Mouse (Mus musculus) MN1 (cell line): ENCODE measurements around the gene Spr.
"Not testable (repeated sequence)": the region's sequence is repeated elsewhere in the genome, so short reads cannot be mapped to it uniquely, and the experiment has no call there.

Source experiments
- DNase-seq: peaks from one replicate; pipeline ENCODE4 v3.0.0-alpha.2; 2016; ENCODE audit warnings: low spot score

Gene Spr

GRCm38 (mm10) chr6:85137217-85138035 is at the start of gene Spr:
Gene Spr, minus strand, starts transcription at chr6:85137766.
- peak; percentile 91 for DNase-seq

DNA sequence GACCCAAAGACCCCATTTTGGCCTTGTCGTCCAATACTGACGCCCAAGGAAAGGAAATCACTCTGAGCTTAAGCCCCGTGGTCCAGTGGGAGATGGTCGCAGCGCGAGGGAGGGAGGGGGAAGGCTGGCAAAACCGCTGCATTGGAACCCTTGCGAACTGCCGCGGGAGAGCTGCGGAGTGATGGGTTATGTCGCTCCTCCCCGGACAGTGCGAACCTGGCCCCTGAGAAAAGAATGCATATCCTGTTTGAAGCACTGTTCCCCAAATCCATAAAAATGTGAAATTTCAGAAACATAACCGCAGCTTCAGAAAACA is 49.1 kb upstream of the Spr start:
- no peak for DNase-seq

DNA sequence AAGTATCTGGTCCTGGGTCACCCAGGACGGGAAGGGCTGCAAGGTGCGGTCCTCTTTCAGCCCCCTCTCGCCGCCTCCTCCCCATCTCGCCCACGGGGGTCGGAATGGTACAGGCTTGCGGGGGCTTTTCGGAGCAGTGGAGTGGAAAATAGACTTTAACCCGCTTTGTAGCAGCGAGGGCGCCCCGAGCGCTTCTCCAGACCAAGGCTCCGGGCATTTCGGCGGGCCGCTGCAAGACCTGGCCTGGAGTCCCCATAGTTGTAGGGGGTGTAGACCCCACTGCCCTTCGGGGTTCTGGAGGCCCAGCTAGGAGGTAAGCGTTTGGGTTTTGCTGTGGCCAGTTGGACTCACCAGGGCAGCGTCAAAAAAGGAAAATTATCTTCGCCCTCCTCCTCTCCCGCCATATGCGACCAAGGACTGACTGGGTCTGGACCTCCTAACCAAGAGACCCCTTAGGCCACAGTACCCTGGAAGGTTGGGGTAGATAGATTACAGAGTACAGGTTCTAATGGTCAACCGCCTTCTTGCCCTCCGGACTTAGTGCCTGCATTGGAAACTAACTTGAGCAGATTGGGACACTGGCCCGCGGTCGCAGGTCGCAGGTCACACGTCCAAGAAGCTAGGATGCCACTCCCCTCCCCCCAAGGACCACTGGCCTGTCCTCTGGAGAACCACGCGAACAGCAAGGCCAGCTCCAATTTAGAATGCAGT is 48.6 kb upstream of the Spr start:
- DNase-seq, result no peak

GRCm38 (mm10) chr6:85183951-85184350 is 46.4 kb upstream of the Spr start:
- no peak for DNase-seq

- no peak for DNase-seq
These were observed 42.5 kb upstream of the Spr start for GRCm38 (mm10) chr6:85180036-85180435.

DNA sequence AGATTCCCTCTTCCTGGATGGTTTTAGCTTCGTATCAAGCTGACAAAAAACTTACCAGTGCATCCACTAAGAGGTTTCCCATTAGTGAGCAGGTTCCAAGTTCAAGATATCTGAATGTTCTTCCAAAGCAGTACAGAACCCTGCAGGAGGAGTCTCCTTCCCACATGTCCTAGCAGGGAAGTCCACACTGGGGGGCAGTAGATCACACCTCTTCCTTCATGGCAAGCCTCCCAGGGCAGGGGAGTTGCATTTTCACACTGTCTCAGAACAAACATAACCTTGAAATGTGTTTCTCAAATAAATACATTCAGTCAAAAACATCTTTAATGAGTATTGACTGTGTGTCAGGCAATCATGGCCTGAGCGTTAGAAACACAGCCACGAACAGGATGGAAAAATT is 42.0 kb upstream of the Spr start:
- no peak for DNase-seq

GRCm38 (mm10) chr6:85165440-85165921 is 27.9 kb upstream of the Spr start:
- DNase-seq, result no peak

DNA sequence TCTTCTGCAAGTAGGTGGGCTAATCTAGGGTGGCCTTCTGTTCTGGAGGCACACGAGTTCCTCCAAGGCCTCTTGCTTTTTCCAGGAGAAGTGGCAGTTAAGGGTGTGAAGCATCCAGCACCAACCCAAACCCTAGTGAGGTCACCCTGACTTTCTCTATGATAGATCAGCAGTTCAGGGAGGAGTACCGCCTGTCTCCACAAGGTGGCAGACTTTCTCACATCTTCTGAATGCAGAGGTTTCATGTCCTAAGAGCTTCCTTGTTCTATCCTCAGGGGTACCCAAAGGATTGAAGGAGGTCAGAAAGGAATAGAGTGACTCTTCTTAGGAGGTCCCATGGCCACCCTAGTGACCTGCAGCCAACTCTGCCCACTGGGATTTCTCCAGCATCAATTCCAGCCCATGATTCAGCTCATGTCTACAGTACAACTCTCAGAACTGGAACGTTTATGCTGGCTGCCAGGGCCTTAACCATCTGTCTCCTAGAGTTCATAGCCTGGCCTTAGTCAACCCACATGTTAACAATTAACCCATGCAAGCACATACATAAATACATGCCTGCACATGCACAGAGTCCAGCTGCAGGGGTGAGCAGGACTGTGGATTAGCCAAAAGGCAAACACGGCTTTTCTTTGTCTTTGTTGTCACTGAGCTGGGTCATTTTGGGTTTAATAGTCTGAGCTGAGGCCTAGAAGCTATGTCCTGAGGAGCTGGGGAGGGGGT is 22.8 kb upstream of the Spr start:
- DNase-seq, result peak; percentile 75

GRCm38 (mm10) chr6:85159092-85159760 is 21.7 kb upstream of the Spr start:
- DNase-seq, result peak; percentile 60

GRCm38 (mm10) chr6:85158040-85158804 is 20.7 kb upstream of the Spr start:
- not testable (repeated sequence) for DNase-seq

DNA sequence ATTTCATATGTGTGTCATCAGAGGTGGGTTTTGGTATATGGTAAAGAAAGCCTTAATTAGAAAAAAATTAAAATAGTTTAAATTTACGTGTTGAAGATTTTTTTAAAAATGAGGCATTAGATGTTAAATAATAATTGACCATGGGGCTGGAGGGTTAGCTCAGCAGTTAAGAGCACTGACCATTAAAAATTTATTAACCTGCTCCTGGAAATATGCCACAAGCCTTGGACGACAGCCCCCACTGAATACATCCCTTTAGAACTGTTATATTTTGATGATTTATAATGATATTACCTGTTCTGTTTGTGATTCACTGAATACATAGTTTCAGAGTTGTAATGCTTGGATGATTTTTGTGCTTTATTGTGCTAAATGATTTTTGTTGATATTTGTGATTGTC is 19.0 kb upstream of the Spr start:
- not testable (repeated sequence) for DNase-seq

DNA sequence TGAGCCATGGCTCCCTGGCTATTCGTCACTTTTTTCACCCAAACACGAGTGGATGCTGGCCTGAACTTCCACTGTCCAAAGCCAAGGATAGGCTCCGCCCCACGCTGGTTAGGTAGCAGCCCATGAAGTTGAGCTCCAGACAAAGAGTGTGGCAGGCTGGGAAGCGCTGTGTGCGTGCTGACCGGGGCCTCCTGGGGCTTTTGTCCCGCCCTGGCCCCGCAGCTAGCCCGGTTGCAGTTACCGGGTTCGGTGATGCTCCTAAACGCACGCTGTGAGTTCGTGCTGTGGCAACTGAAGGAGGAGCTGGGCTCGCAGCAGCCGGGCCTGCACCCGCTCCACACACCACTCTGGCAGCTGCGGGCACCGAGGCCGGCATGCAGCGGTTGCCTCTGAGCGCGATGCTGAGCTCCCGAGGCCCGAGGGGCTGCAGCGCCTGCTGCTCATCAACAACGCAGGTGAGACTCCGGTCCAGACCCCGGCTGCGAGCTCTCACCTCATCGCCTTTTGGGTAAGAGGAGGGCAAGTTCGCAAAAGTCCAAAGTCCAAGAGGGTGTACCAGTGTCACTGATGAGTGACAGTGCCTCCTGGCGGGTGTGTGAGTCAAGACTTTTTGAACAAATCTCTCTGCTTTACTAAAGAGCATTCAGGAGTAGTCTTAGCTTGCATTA is 17.4 kb upstream of the Spr start:
- DNase-seq, result peak; percentile 65

GRCm38 (mm10) chr6:85153970-85154540 is 16.5 kb upstream of the Spr start:
- peak; percentile 86 for DNase-seq

- DNase-seq, result no peak
These were observed 12.8 kb upstream of the Spr start for GRCm38 (mm10) chr6:85150386-85150785.

GRCm38 (mm10) chr6:85147636-85148035 is 10.1 kb upstream of the Spr start:
- DNase-seq, result no peak

- DNase-seq, result no peak
These were observed 6.9 kb upstream of the Spr start for GRCm38 (mm10) chr6:85144466-85144865.

GRCm38 (mm10) chr6:85141013-85141412 is 3.4 kb upstream of the Spr start:
- peak; percentile 53 for DNase-seq

GRCm38 (mm10) chr6:85139534-85139933 is 2.0 kb upstream of the Spr start:
- no peak for DNase-seq

DNA sequence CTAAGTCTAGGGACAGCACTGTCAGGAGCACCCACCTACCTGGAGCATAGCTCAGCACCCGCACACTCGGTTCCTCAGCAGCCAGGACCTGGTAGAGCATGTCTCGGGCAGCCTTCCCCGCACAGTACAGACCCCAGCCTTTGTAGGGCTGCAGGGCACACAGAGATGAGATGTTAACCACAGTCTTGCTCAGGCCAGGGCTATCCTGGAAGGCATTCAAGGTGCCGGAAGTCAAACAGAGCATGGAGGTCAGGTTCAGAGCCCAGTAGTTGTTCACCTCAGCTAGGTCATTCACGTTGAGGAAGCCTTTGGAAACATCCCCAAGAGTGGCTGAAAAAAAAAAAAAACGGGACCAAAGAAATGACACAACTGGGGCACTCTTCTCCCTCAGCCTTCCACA is 782 bp downstream of the Spr start:
- not testable (repeated sequence) for DNase-seq

DNA sequence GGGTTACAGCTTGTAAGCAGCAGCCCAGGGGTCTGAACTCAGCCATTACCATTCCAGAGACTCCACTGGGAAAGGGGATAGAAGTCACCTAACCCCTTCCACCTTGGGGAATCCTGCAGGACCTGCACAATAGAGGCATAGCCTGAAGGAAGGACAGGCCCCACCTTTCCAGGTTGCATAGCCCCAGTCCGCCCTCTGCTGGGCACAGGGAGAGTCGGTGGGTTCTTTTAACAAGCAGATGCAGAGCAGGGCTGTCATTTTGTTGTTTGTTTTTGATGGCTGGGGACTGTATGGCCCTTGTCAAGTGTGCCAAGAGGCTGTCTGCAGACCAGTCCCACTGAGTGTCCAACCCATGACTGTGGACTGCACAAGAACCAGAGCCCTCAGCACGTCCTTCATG is 4.8 kb downstream of the Spr start:
- DNase-seq, result peak; percentile 52
